Mouse (Mus musculus) CD4-positive naive resting alpha-beta T cell, adult 57 days (primary cell): ENCODE data around the gene Olfr690. TPM values are rescaled to one million over a fixed set of nuclear protein-coding genes. Genes with fewer than 3 reads are reported as not detected.

Experiments
- total RNA-seq: library from RNA; stranded (reverse); gene quantifications from one replicate; pipeline ENCODE4 v1.2.4, GENCODE M21; 2023

Gene Olfr690
- total RNA-seq = not detected

DNA sequence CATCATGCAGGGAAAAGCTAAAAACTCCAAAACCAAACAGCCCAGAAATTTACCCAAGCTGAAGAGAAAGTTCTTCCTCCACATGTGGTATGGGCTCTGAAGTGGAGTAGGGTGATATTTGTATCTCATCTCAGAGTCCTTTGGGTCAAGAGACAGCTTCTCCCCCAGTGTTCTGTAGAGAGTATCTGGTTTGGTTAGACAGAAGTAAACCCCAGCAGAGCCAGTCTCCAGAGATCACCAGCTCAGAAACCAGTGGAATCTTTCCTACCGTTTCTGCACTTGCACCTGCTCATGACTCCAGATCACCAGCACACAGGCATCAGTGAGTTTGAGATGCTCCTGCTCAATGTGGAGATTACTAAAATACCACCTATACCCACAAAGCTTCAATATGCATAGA, at the start of gene Olfr690:
TSS of gene Olfr690 (minus strand) at position 101 of the 400 bp plus-strand sequence.

DNA sequence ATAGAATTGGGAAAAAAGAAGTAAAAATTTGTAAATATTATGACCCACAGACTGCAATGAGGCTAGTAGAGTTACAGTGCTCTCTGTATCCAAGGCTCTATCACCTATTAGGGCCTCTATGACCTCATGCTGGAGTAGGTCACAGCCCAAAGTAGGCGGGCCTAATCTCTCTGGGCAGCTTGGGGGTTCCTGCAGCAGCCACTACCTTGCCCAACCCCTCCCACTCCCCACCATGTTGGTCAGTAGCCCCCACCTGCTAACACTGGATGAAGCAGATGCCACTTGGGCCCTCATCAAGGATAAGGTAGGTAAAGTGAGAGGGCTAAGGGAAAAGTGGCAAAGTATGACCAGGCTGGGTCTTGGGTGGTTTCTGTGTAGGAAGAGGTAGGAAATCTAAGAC, 41.0 kb upstream of the Olfr690 start, which contains the start of gene Gm5901:
TSS of gene Gm5901 (plus strand) at position 173 of the 400 bp plus-strand sequence.

DNA sequence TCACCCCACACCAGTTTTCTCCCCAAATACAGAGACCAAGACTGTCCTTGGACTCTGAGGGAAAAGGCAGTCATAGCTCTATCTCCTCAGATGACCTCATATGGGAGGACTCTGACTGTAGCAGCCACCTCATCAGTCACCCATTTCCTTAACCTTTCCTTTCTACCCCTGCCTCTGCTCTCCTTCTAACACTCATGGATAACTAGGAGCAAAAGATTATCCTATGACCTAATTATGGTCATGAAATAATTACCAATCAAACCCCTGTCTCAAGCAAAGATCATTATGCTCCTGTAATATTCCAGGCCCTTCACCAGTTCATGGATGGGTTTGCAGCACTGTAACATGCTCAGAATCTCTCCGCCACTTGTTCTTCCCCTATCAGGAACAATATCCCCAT, 34.0 kb upstream of the Olfr690 start, which contains the start of gene Olfr692:
TSS of gene Olfr692 (plus strand) at position 301 of the 400 bp plus-strand sequence.

DNA sequence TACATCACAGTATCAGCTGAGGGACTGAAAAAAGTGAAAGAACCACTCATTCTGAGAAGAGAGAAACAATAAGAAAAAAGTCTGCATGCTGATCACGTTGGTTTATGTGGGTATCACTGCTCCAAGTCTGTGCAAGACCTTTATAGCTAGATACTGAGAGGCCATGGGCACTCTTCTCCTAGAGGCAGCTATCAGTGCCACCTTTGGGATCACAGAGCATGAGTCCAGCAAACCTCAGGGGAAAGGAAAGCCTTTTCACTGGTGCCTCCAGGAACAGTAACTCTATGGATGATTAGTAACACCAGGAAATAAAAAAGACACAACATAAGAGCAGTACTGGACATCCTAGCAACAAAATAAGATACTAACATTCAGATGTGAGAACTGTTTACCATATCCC, 8.3 kb upstream of the Olfr690 start, which contains the start of gene Olfr691:
TSS of gene Olfr691 (minus strand) at position 101 of the 400 bp plus-strand sequence.

DNA sequence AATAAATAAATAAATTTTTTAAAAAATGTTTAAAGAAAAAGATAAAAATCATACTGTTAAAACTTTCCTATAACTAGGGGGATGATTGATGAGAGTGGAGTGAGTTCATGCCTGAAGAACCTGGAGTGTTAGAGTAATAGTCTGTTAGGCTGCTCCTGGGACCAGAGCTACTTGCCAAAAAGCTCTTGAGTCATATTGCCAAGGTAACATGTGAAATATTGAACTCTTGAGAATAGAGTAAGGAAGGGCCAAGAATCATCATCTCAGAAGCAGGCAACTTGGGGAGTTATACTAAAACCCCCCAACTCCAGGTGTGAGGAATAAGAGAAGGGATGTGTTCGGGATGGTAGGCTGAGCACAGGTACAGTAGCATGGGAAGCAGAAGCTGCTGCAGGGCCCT, 23.0 kb downstream of the Olfr690 start, which contains the start of gene Olfr689:
TSS of gene Olfr689 (plus strand) at position 301 of the 400 bp plus-strand sequence.

DNA sequence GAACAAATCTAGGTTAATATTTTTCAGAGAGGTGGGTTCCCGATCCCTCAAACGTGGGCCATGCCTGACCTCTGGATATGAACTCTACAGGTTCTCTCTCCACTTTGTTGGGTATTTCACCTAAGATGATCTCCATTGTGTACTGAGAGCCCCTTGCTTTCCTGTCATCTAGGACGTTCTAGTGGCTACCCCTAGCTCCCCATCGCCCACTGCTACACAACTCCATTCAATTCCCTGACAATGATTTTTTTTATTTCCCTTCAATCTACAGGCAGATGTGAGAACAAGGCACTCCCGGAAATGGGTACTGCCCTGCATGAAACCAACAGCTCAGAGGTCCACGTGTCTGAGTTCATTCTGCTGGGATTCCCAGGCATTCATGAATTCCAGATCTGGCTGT, 46.1 kb downstream of the Olfr690 start, which contains the start of gene Olfr688:
TSS of gene Olfr688 (plus strand) at position 301 of the 400 bp plus-strand sequence.

Other genes with a start within 250 kb of the Olfr690 start
- not detected for gene Olfr680-ps1, start 241.3 kb downstream of the Olfr690 start, total RNA-seq
- gene Olfr681, start 217.3 kb downstream of the Olfr690 start, total RNA-seq = not detected
- not detected for gene Olfr683, start 187.1 kb downstream of the Olfr690 start, total RNA-seq
- gene Olfr684, start 170.5 kb downstream of the Olfr690 start, total RNA-seq = not detected
- not detected for gene Olfr685, start 148.1 kb downstream of the Olfr690 start, total RNA-seq
- not detected for gene Olfr686, start 126.6 kb downstream of the Olfr690 start, total RNA-seq
- gene Olfr688, start 46.0 kb downstream of the Olfr690 start, total RNA-seq = not detected
- gene Olfr689, start 22.9 kb downstream of the Olfr690 start, total RNA-seq = not detected
- gene Olfr691, start 8.2 kb upstream of the Olfr690 start, total RNA-seq = not detected
- gene Olfr692, start 34.1 kb upstream of the Olfr690 start, total RNA-seq = not detected
- gene Gm5901, start 40.9 kb upstream of the Olfr690 start, total RNA-seq = not detected
- 39.0 TPM for gene Fam160a2, start 66.0 kb upstream of the Olfr690 start, total RNA-seq
- not detected for gene Cnga4, start 70.5 kb upstream of the Olfr690 start, total RNA-seq
- not detected for gene Cckbr, start 91.6 kb upstream of the Olfr690 start, total RNA-seq
- 0.59 TPM for gene Cavin3, start 148.2 kb upstream of the Olfr690 start, total RNA-seq
- 19.9 TPM for gene Smpd1, start 220.3 kb upstream of the Olfr690 start, total RNA-seq
- gene Apbb1, start 247.5 kb upstream of the Olfr690 start, total RNA-seq = 1.4 TPM